Mouse (Mus musculus) kidney, adult 2 months (tissue): ENCODE measurements at regions not wholly inside any gene's neighbourhood (a gene's known extent, or its start where the extent isn't known, plus 50 kb on each side); places are given as distances from the start of the nearest gene placed in this dataset.

Experiments
- DNase-seq: peaks from one replicate; pipeline ENCODE4 v3.0.0; 2021
- H3K27ac ChIP-seq: fragments of 200-500 bp; 2 replicates; pipeline ENCODE4 v1.5.1; 2012; ENCODE audit warnings: low read depth, low read length, control low read depth, inconsistent platforms; ENCODE audit not compliant: insufficient read depth
- H3K27me3 ChIP-seq: fragments of 200-500 bp; replicated peaks from 2 replicates; pipeline ENCODE4 v1.6.1; 2012; ENCODE audit warnings: mild to moderate bottlenecking, moderate library complexity, low read length, inconsistent platforms; ENCODE audit not compliant: control insufficient read depth, insufficient read depth
- H3K36me3 ChIP-seq: fragments of 200-500 bp; 2 replicates; pipeline ENCODE4 v1.6.1; 2012; ENCODE audit warnings: mild to moderate bottlenecking, moderate library complexity, low read length, inconsistent platforms; ENCODE audit not compliant: control insufficient read depth, insufficient read depth
- H3K4me1 ChIP-seq: fragments of 200-500 bp; 2 replicates; pipeline ENCODE4 v1.6.1; 2011; ENCODE audit warnings: low read length; ENCODE audit not compliant: control insufficient read depth, insufficient read depth
- H3K4me3 ChIP-seq: fragments of 200-500 bp; 2 replicates; pipeline ENCODE4 v1.5.1; 2011; ENCODE audit warnings: mild to moderate bottlenecking, low read depth, low read length, control low read depth; ENCODE audit not compliant: insufficient read depth
- CTCF ChIP-seq: fragments of 200-500 bp; conservative IDR thresholded peaks from 2 replicates; pipeline ENCODE4 v1.5.1; 2011; ENCODE audit warnings: low read depth, mild to moderate bottlenecking, control low read depth, low read length, moderate library complexity, mixed read lengths; ENCODE audit not compliant: insufficient read depth, insufficient read length
- POLR2A ChIP-seq: fragments of 200-500 bp; IDR thresholded peaks from one replicate; pipeline ENCODE4 v1.6.1; 2011; ENCODE audit warnings: low read depth, low read length, control low read depth
- WGBS: fragments of 180-500 bp; shearing (Covaris S2); methylation state at CpG from one replicate; pipeline ENCODE4 v1.1.7; 2018; 5-methylcytosine and 5-hydroxymethylcytosine counted together

- H3K27ac ChIP-seq: no peak overlapping the region
- no peaks in the 10 kb centered on the region for H3K36me3 ChIP-seq
- H3K4me3 ChIP-seq: no peak overlapping the region
- no peak for DNase-seq
- no peaks in the 10 kb centered on the region for H3K4me1 ChIP-seq
- TF ChIP-seq POLR2A (no peak), CTCF (no peak)
- H3K27me3 ChIP-seq: no peaks in the 10 kb centered on the region
- WGBS: 51% methylated on average over 2 of the region's 2 CpGs
Observed at GRCm38 (mm10) chr13:57311235-57311634, 415.4 kb upstream of the Trpc7 start.

DNA sequence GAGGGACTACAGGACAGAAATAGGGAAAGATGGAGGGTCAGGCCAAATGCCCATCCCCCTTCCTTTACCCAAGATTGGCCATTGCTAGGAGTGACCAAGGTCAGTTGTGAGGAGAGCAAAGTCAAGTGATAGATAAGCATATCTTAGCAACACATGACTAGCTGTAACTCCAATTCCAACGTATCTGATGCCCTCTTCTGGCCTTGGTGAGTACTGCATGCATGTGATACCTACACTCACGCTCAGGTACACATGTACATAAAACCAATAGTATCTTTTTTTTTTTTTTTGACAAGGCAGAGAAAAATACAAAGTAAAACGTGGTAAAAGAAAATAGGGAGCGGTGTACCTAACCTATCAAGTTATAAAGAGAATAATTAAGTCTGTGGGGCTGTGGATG lies 413.8 kb upstream of the Trpc7 start:
- DNase-seq: no peak
- Histone ChIP-seq H3K36me3 (no peaks in the 10 kb centered on the region), H3K27ac (no peak overlapping the region), H3K4me3 (no peak overlapping the region), H3K4me1 (no peaks in the 10 kb centered on the region), H3K27me3 (no peaks in the 10 kb centered on the region)
- TF ChIP-seq CTCF: no peak
- no peak for TF ChIP-seq POLR2A
- 70% methylated on average over 4 of the region's 4 CpGs for WGBS

DNA sequence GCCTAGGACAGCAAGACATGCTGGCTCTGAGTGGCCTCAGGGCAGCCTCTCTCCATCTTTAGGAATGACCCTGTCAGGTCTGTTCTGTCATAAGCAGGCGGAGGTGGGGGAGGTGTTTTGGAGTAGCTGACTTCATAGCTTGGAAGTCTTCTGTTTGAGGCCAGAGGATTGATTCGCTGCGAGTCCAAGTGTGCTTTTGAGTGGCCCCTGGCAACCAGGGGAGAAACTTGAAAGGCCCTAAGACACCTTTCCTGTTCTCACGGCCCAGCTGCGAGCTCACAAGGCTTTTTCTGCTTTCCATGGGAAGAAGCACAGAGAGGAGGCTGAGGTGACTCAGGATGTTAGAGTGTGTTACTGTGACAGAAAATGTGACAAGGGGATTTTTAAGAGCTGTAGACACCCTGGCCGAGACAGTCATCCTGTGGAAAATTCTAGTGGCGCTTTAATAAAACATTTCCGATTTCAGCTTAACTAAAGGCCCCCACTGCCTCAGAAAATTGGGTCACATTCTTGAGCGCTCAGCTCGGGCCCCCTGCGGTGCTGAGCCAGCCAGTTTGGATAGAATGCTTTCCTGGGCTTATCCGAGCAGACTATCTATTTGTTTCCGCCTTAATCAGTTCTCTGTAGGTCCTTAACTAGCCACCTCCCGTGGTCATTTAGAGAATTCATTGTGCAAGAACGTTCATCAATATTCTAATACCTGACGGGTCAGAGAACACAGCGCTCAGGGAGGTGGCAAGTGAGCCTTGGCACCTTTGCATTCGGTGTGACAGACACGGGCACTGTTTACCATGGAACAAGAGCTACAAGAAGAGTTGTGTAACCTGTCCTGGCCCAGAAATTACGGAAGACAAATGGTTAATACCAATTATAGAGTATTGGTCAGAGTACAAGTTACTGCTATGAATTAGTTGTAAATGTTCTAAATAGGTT lies 412.4 kb upstream of the Trpc7 start:
- peak; percentile 35 for DNase-seq
- no peak for TF ChIP-seq POLR2A
- TF ChIP-seq CTCF: no peak
- Histone ChIP-seq H3K27me3 (no peaks in the 10 kb centered on the region; the same call in 1 of the 2 replicates), H3K36me3 (no peaks in the 10 kb centered on the region), H3K27ac (no peak overlapping the region), H3K4me1 (no peaks in the 10 kb centered on the region), H3K4me3 (no peak overlapping the region)
- 49% methylated on average over 20 of the region's 20 CpGs for WGBS

DNA sequence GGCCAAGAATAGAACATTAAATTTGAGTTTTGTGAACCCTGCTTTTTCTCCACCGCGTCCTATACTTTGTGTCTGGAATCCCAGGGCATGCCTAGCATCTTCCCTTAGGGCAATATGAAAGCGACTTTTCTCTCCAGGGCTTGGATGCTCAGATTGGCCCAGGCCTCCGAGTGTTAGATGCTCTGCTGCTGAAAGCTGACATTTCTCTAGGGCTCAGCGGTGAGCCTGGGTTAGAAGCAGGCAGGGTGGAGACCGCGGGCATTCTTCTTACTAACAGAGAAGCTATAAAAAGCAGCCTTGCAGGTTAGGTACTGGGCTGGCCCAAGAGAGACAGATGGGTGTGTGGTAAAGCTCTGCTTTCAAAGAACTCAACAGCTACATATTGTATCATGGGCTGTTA lies 409.8 kb upstream of the Trpc7 start:
- Histone ChIP-seq H3K27me3 (no peaks in the 10 kb centered on the region; the same call in 1 of the 2 replicates), H3K4me1 (no peaks in the 10 kb centered on the region), H3K36me3 (no peaks in the 10 kb centered on the region), H3K4me3 (no peak overlapping the region), H3K27ac (no peak overlapping the region)
- no peak for DNase-seq
- 87% methylated on average over 7 of the region's 7 CpGs for WGBS
- TF ChIP-seq POLR2A (no peak), CTCF (no peak)

- H3K4me3 ChIP-seq: no peak overlapping the region
- DNase-seq: no peak
- TF ChIP-seq CTCF (no peak), POLR2A (no peak)
Observed at GRCm38 (mm10) chr13:57303805-57304204, 408.0 kb upstream of the Trpc7 start.

DNA sequence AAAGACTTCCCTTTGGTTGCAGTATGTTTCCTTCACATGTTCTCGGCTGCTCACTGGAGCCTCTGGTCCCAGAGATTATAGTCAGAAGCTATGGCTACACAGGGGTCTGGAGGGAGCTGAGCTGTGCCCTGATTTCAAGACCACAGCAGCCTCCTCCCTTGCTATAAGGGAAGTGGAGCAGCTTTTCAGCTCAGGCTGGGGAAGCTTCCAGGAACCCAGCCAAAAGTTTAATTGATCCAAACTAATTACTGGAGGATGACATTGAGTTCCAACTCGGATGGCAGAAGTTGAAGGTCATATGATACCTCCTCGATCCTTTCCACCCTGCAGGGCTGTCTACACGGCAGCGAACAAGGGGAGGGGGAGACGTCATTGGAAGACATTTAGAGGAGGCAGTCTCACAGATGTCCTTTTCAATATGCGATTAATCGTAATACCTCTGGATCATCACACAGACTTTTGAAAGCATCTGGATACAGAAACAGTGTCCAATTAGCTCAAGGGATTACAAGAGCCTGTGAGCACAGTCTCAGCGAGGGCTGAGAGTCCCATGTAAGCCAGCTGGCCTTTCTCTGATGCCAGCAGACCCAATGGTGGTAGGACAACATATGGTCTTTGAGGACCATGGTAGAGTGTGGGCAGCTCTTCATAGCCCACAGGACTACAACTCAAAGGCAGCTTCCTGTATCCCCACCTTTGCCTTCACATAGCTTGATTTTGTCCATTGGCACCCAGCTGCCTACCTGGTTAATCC lies 396.1 kb upstream of the Trpc7 start:
- Histone ChIP-seq H3K27me3 (no peaks in the 10 kb centered on the region), H3K36me3 (no peaks in the 10 kb centered on the region), H3K27ac (no peak overlapping the region), H3K4me3 (no peak overlapping the region), H3K4me1 (no peaks in the 10 kb centered on the region)
- DNase-seq: no peak
- TF ChIP-seq POLR2A: no peak
- 58% methylated on average over 9 of the region's 9 CpGs for WGBS

More at GRCm38 (mm10) chr13:57303805-57304204, 408.0 kb upstream of the Trpc7 start:
- 92% methylated on average over 2 of the region's 2 CpGs for WGBS
- Histone ChIP-seq H3K4me1 (no peaks in the 10 kb centered on the region), H3K36me3 (no peaks in the 10 kb centered on the region), H3K27ac (no peak overlapping the region), H3K27me3 (no peaks in the 10 kb centered on the region; the same call in 1 of the 2 replicates)

DNA sequence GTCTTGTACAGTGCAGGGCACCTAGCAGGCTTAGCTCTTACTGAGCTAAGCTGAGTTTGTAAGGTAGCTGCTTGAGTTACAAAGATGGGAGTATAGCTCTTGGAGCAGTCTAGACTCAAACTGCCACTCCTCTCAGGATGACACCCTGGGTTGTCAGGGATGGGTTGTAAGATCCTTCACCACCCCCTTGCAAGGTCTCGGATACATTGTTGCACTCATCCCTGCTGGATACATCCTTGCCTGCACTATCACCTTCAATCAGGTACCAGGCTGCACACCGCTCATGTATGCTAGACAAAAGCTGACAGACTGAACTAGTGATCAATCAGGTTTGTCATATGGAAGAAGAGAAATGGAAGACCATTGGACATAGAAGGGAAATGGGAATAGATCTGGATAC lies 390.4 kb upstream of the Trpc7 start:
- no peaks in the 10 kb centered on the region for H3K4me1 ChIP-seq
- no peaks in the 10 kb centered on the region; the same call in 1 of the 2 replicates for H3K27me3 ChIP-seq
- WGBS: 93% methylated on average over 2 of the region's 2 CpGs
- H3K4me3 ChIP-seq: no peak overlapping the region
- H3K27ac ChIP-seq: no peak overlapping the region
- H3K36me3 ChIP-seq: no peaks in the 10 kb centered on the region
- DNase-seq: no peak
- TF ChIP-seq POLR2A (no peak), CTCF (no peak)
